Mouse (Mus musculus): ENCODE data around the gene Kptn.

Kptn gene

GRCm38 (mm10) chr7:16158735-16159134, 39.0 kb downstream of the Kptn start:
- no peak for DNase-seq (ENCODE audit: extremely low read depth, low read depth, low spot score)

DNA sequence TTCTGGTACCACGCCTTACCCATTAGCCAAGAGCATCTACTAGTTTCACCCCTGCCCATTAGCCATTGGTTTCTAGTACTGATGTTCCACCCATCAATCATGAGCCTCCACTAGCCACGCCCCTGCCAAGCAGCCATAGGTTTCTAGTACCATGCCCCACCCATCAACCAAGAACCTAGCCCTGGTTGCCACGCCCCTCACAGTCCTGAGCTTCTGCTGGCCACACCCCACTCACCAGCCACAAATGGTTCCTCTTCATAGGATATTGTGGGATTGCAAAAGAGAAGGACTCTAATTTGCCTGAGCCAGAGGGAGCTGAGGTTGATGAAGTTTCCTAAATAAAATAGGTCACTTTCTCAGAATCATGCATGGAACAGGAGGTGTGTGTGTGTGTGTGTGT, 41.0 kb downstream of the Kptn start:
- no peak for DNase-seq (ENCODE audit: extremely low read depth, low read depth, low spot score)

DNA sequence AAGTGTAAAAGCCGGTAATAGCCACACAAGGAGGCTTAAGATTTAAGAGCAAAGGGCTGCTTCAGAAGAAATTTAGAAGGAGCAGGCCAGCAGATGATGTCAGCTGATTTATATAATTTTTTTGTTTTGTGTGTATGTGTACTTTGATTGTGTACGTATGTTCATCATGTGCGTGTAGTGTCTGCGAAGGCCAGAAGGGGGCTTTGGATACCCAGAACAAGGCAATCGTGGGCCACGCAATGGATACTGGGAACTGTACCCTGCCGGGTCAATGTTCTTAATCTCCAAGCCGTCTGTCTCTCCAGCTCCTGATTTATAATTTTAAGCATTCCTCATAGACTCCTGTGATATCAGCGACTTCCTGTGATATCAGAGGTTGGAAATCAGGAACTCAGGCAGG, 41.6 kb downstream of the Kptn start:
- DNase-seq (ENCODE audit: extremely low read depth, low read depth, low spot score) = no peak

DNA sequence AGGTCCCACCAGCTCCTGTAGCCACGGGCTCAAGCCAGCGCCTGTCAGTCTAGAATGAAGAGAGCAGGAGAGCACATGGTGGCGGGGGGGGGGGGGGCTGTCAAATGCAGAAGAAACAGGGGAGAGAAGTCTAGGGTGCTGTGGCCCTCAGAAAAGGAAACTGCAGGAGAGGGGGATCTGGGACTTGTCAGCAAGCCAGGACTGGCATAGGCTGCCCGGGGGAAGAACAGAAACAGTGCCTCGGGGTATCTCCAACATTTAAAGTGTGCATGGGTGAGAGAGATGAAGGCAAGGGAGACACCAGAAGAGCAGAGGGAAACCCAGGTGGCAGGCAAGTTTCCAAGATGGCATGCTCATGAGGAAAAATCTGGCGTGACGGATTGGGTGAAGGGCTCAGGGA, 42.3 kb downstream of the Kptn start:
- DNase-seq (ENCODE audit: extremely low read depth, low read depth, low spot score) = no peak

- DNase-seq (ENCODE audit: extremely low read depth, low read depth, low spot score) = no peak
Measured at GRCm38 (mm10) chr7:16172141-16172581, 52.5 kb downstream of the Kptn start.

GRCm38 (mm10) chr7:16172586-16173140, 53.0 kb downstream of the Kptn start:
- no peak for DNase-seq (ENCODE audit: extremely low read depth, low read depth, low spot score)

- DNase-seq (ENCODE audit: extremely low read depth, low read depth, low spot score) = no peak
Measured at GRCm38 (mm10) chr7:16173146-16173545, 53.5 kb downstream of the Kptn start.

- DNase-seq (ENCODE audit: extremely low read depth, low read depth, low spot score) = no peak
Measured at GRCm38 (mm10) chr7:16174597-16175541, 55.2 kb downstream of the Kptn start, which contains the start of gene Meis3. Meis3 (plus strand) TSS chr7:16175090.

DNA sequence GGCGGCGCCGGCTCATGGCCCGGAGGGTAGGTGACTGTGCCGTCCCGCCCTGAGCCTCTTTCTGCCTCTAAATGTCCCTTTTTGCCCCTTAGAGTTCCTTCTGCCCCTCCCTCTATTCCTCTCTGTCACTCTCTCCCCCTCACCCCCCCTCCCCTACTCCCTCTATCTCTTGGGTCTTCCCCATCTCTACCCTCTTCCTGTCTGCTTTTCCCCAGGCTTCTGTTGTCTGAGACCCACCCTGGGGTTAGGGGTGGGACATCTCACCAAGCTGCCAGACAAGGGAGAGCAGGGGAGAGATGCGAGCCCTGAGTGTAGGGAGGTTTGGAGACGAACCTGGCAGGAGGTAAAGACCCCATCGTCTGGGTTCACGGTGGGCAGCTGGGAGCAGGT, 55.8 kb downstream of the Kptn start:
- DNase-seq (ENCODE audit: extremely low read depth, low read depth, low spot score) = no peak

Measured in fat pad, adult 2 months (tissue).